Mouse (Mus musculus) intestine, postnatal 0 days (tissue): ENCODE measurements around the gene Tmem159. TPM values are rescaled to one million over a fixed set of nuclear protein-coding genes. Genes with fewer than 3 reads are reported as not detected.

ENCODE experiments used
- ATAC-seq: fragments of 200-750 bp; cut with Nextera tagmentation; 2 replicates; pipeline ENCODE4 v1.8.0; 2017; ENCODE audit warnings: mild to moderate bottlenecking, moderate TSS enrichment, moderate library complexity
- H3K27ac ChIP-seq: fragments of 300-500 bp; sonication (generic); 2 replicates; pipeline ENCODE4 v1.5.1; 2014; ENCODE audit warnings: mild to moderate bottlenecking, low read depth, low read length, moderate library complexity
- H3K27me3 ChIP-seq: fragments of 300-500 bp; sonication (generic); replicated peaks from 2 replicates; pipeline ENCODE4 v1.6.1; 2014; ENCODE audit warnings: low read length, mixed read lengths; ENCODE audit not compliant: control insufficient read depth, insufficient read depth
- H3K36me3 ChIP-seq: fragments of 300-500 bp; sonication (generic); 2 replicates; pipeline ENCODE4 v1.6.1; 2014; ENCODE audit warnings: mild to moderate bottlenecking, moderate library complexity; ENCODE audit not compliant: control insufficient read depth, insufficient read depth
- H3K4me1 ChIP-seq: fragments of 300-500 bp; sonication (generic); replicated peaks from 2 replicates; pipeline ENCODE4 v1.6.1; 2014; ENCODE audit warnings: antibody characterized with exemption, low read length, mixed read lengths; ENCODE audit not compliant: control insufficient read depth, insufficient read depth
- H3K4me2 ChIP-seq: fragments of 300-500 bp; sonication (generic); replicated peaks from 2 replicates; pipeline ENCODE4 v1.6.1; 2014; ENCODE audit warnings: low read depth, mild to moderate bottlenecking, moderate library complexity
- H3K4me3 ChIP-seq: fragments of 300-500 bp; sonication (generic); 2 replicates; pipeline ENCODE4 v1.5.1; 2014; ENCODE audit warnings: low read depth, low read length
- H3K9ac ChIP-seq: fragments of 300-500 bp; sonication (generic); 2 replicates; pipeline ENCODE4 v1.6.1; 2014; ENCODE audit warnings: mild to moderate bottlenecking, low read depth, low read length
- H3K9me3 ChIP-seq: fragments of 300-500 bp; sonication (generic); 2 replicates; pipeline ENCODE4 v1.6.1; 2016; ENCODE audit warnings: mixed run types; ENCODE audit not compliant: control insufficient read depth
- CTCF ChIP-seq: sonication (generic); IDR thresholded peaks from 2 replicates; pipeline ENCODE4 v1.5.1; 2016; ENCODE audit warnings: low read depth, mild to moderate bottlenecking, control low read depth, antibody characterized with exemption, moderate library complexity
- WGBS: fragments of 180-500 bp; shearing (Covaris S2); extraction: QIAGEN DNeasy Blood & Tissue Kit; methylation state at CpG from one replicate; pipeline ENCODE4 v1.1.7; 2014; 5-methylcytosine and 5-hydroxymethylcytosine counted together
- polyA plus RNA-seq: library from polyadenylated mRNA; unstranded; fragments of >200 nt; fragmentation: Nextera tagmentation; extraction: Ambion mirVana; gene quantifications from 2 replicates; pipeline ENCODE4 v1.2.1, GENCODE M21; 2015

Gene Tmem159
- polyA plus RNA-seq, 1 experiment from 2014 or later = 21.6 TPM

DNA sequence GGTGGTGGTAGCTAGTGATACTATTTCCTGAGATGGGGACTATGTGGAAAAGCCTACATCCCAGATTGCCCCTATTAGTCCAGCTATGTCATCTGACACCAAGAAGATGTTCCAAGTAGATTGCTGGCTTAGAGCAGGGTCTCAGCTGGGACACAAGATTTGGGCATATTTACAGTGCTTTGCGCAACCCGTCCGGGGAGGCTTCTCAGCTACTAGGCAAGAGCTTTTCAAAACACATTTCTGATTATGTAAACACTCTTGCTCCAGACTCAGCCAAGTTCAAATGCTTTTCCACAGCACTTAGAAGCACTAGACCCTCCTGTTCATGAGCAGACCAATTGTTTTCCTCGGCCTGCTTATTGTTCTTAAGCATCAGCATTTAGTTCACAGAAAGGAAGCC is 21.6 kb downstream of the Tmem159 start:
- 61% methylated on average over 4 of the region's 4 CpGs for WGBS
- Histone ChIP-seq H3K4me3 (no peak overlapping the region), H3K36me3 (peaks cover 11% of the 10 kb centered on the region), H3K27ac (no peak overlapping the region), H3K9ac (no peak overlapping the region), H3K4me1 (no peaks in the 10 kb centered on the region), H3K4me2 (no peak overlapping the region), H3K9me3 (no peaks in the 10 kb centered on the region), H3K27me3 (no peaks in the 10 kb centered on the region)
- ATAC-seq = no peak
- no peak for TF ChIP-seq CTCF

DNA sequence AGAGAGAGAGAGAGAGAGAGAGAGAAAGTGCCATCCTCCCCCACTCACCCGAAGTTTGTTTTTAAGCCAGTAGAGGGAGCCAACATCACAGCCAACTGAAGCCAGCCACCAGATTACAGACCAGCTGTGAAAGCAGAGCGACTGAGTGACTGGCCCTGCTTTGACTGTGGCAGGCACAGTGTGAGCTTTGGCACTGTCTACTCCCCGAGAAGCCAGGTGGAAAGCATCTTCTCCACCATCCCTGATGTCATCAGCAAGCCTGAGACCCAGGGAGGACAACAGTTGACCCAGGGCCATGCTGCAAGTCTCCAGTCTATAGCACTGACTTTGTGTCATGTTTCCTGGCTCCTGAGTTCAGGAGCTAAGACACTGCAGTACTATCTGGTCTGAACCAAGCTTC is 22.7 kb downstream of the Tmem159 start:
- Histone ChIP-seq H3K4me1 (no peaks in the 10 kb centered on the region), H3K9ac (no peak overlapping the region), H3K36me3 (peaks cover 5% of the 10 kb centered on the region), H3K4me3 (no peak overlapping the region), H3K27me3 (no peaks in the 10 kb centered on the region), H3K27ac (no peak overlapping the region), H3K9me3 (no peaks in the 10 kb centered on the region), H3K4me2 (no peak overlapping the region)
- WGBS = 5% methylated on average over 3 of the region's 3 CpGs
- ATAC-seq = peak; percentile 85
- peak; percentile 95 for TF ChIP-seq CTCF

DNA sequence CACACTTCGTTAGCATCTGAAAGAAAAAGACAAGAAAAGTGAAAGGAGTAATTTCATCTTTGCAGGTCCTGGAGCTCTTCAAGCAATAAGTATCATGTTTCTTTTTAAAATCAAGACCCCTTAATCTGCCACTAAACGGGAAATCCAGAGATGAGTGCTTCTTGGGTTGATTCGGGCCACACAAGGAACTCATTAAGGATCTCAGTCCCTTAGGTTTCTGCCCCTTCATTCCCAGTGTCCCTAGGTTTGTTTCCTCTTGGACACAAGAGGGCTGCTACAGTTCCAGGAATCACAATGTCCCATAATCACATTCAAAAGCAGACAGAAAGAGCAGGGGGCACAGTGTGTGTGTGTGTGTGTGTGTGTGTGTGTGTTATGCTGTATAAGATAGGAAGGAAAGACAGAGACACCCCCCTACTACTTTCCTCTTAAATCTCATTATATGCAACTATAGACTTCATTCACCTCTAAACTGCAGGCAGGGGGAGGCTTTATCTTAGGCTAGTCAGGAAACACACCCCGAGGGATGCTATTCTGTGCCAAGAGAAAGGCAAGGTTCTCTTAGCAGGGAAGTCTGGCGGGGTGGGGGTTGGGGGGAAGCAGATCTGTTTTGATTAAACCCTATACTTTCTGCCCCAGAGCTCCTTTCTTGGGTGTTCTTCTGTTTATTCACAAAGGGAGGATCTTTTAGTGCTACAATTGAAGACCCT is 25.0 kb downstream of the Tmem159 start:
- no peak overlapping the region for H3K27ac ChIP-seq
- 60% methylated on average over 5 of the region's 5 CpGs for WGBS
- no peaks in the 10 kb centered on the region for H3K36me3 ChIP-seq
- H3K4me2 ChIP-seq = no peak overlapping the region
- H3K9me3 ChIP-seq = no peaks in the 10 kb centered on the region
- H3K4me1 ChIP-seq = no peaks in the 10 kb centered on the region
- no peak for ATAC-seq
- no peak for TF ChIP-seq CTCF
- no peaks in the 10 kb centered on the region for H3K27me3 ChIP-seq
- no peak overlapping the region for H3K9ac ChIP-seq
- H3K4me3 ChIP-seq = no peak overlapping the region

DNA sequence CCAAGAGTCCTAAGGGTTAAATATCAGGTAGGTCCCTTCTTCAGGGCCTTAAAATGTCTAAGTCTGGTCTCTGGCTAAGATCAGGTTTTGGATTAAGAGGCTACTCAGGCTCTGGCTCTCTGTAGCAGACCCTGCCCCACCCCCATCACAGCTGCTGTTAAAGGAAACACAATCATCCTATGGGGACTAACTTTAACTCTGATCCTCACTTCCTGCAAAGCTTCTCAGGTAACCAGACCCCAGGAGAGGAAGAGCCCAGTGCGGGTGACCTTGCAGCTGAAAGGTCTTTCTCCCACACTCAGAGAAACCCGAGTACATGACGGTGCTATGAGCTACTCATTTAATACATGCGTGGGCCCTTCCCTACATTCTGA is 25.5 kb downstream of the Tmem159 start:
- no peak for TF ChIP-seq CTCF
- H3K27me3 ChIP-seq = no peaks in the 10 kb centered on the region
- no peaks in the 10 kb centered on the region for H3K9me3 ChIP-seq
- no peak overlapping the region for H3K9ac ChIP-seq
- WGBS = 63% methylated on average over 4 of the region's 4 CpGs
- H3K4me1 ChIP-seq = no peaks in the 10 kb centered on the region
- no peak overlapping the region for H3K4me3 ChIP-seq
- no peak for ATAC-seq
- no peak overlapping the region for H3K27ac ChIP-seq
- H3K4me2 ChIP-seq = no peak overlapping the region
- H3K36me3 ChIP-seq = no peaks in the 10 kb centered on the region

DNA sequence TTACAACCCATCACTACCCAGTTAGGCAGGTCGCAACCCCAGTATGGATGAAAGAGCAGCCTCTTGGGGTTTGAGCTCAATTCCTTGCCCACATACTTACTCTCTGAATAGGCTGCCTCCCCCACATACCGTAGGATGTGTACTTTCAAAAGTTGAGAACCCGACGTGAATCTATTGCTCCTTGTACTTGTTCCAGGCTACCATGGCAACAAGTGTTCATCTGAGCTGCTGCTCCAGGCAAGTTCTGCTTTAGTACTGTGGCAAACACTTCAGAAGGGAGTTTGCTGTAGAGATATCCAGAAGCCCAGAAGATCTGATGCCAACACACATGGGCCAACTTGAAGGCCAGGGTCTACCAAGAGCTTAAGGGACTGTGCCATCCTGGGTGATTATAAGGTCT is 26.8 kb downstream of the Tmem159 start:
- WGBS = 70% methylated on average over 4 of the region's 4 CpGs
- no peak for TF ChIP-seq CTCF

DNA sequence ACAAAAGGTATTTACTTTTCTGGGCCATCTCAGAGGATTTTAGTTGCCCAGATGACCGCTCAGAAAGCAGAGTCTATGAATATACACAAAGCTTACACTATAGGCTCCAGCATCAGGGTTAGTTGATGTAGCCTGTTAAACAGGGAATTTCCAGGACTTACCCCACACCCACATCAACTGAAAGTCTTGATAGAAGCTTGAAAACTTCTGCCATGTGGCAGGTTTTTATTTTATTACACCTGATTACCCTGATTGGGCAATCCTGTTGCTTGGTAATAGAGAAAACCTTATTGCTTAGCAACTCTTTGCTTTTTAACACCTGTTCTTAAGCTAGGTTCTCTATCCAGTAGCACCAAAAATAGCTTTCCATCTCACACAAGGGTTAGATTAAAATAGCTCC is 40.6 kb downstream of the Tmem159 start:
- 76% methylated on average over 1 of the region's 1 CpGs for WGBS
- ATAC-seq = peak; percentile 69
- TF ChIP-seq CTCF = no peak

More for the DNA sequence above, 26.8 kb downstream of the Tmem159 start:
- Histone ChIP-seq H3K4me3 (no peak overlapping the region), H3K4me1 (no peaks in the 10 kb centered on the region), H3K36me3 (no peaks in the 10 kb centered on the region), H3K27me3 (no peaks in the 10 kb centered on the region), H3K27ac (no peak overlapping the region), H3K9me3 (no peaks in the 10 kb centered on the region), H3K9ac (no peak overlapping the region), H3K4me2 (no peak overlapping the region)
- no peak for ATAC-seq

More for the DNA sequence above, 40.6 kb downstream of the Tmem159 start:
- H3K36me3 ChIP-seq = no peaks in the 10 kb centered on the region
- no peak overlapping the region for H3K9ac ChIP-seq
- H3K4me2 ChIP-seq = no peak overlapping the region
- no peaks in the 10 kb centered on the region for H3K9me3 ChIP-seq
- no peaks in the 10 kb centered on the region for H3K4me1 ChIP-seq
- no peak overlapping the region for H3K4me3 ChIP-seq
- no peak overlapping the region for H3K27ac ChIP-seq
- no peaks in the 10 kb centered on the region for H3K27me3 ChIP-seq
